Mouse (Mus musculus) embryonic facial prominence, embryonic 15.5 days (tissue): ENCODE results near the gene Mia3. TPM values are rescaled to one million over a fixed set of nuclear protein-coding genes. Genes with fewer than 3 reads are reported as not detected.
"Not testable (repeated sequence)": the region's sequence is repeated elsewhere in the genome, so short reads cannot be mapped to it uniquely, and the experiment has no call there.

Experiments used
- ATAC-seq: fragments of 200-750 bp; cut with Nextera tagmentation; 2 replicates; pipeline ENCODE4 v1.8.0; 2017; ENCODE audit warnings: low read depth, moderate TSS enrichment; ENCODE audit not compliant: insufficient number of reproducible peaks, low FRiP score, low TSS enrichment
- H3K27ac ChIP-seq: fragments of 300-500 bp; sonication (generic); replicated peaks from 2 replicates; pipeline ENCODE4 v1.5.1; 2015; ENCODE audit warnings: mild to moderate bottlenecking, inconsistent platforms
- H3K27me3 ChIP-seq: fragments of 300-500 bp; sonication (generic); 2 replicates; pipeline ENCODE4 v1.6.1; 2015; ENCODE audit warnings: inconsistent platforms
- H3K36me3 ChIP-seq: fragments of 300-500 bp; sonication (generic); 2 replicates; pipeline ENCODE4 v1.6.1; 2015; ENCODE audit warnings: mild to moderate bottlenecking, inconsistent platforms
- H3K4me1 ChIP-seq: fragments of 300-500 bp; sonication (generic); 2 replicates; pipeline ENCODE4 v1.6.1; 2015; ENCODE audit warnings: inconsistent platforms
- H3K4me2 ChIP-seq: fragments of 300-500 bp; sonication (generic); replicated peaks from 2 replicates; pipeline ENCODE4 v1.6.1; 2015; ENCODE audit warnings: mild to moderate bottlenecking, inconsistent platforms
- H3K4me3 ChIP-seq: fragments of 300-500 bp; sonication (generic); replicated peaks from 2 replicates; pipeline ENCODE4 v1.5.1; 2015; ENCODE audit warnings: mild to moderate bottlenecking, inconsistent platforms
- H3K9ac ChIP-seq: fragments of 300-500 bp; sonication (generic); 2 replicates; pipeline ENCODE4 v1.6.1; 2015; ENCODE audit warnings: inconsistent platforms
- H3K9me3 ChIP-seq: fragments of 300-500 bp; sonication (generic); replicated peaks from 2 replicates; pipeline ENCODE4 v1.6.1; 2016; ENCODE audit warnings: inconsistent platforms
- WGBS: fragments of 180-500 bp; shearing (Covaris S2); methylation state at CpG from one replicate; pipeline ENCODE4 v1.1.7; 2015; 5-methylcytosine and 5-hydroxymethylcytosine counted together
- polyA plus RNA-seq: library from polyadenylated mRNA; unstranded; fragments of >200 nt; fragmentation: Nextera tagmentation; extraction: Ambion mirVana; gene quantifications from 2 replicates; pipeline ENCODE4 v1.2.1, GENCODE M21; 2015

The Mia3 gene
- polyA plus RNA-seq, result 118 and 122 TPM in 2 replicates

DNA sequence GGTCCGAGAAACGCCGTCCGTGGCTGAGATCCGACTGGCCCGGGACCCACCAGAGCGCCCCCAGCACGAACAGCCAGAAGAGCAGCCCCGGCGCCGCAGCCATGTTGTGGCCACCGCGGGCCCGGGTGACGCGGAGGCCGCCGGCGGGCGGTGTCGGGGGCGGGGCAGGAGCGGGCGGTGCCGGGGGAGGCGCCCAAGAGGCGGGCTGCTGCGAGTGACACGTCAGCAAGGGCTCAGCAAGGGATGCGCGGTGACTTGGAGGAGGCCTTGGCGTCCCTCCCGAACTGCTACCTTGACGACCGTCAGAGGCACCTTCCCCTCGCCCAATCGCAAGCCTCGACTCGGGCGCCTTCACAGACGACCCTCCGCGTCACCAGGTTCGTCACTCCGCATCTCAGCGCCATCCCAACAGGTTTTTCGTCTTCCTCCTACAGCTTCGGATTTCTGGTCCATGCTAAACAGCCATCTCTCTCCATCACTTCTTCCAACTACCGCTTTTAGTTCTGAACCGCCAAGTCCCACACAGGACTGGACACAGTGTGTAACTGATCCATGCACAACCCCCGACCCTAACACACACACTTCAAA lies at the start of gene Mia3:
Mia3 (minus strand) TSS at position 127 of the 588 bp plus-strand sequence.
- WGBS, result under 1% methylated on average over 47 of the region's 51 CpGs
- H3K9ac ChIP-seq, result peak within 1 kb of the TSS; percentile 49
- peak; percentile 97 for ATAC-seq

DNA sequence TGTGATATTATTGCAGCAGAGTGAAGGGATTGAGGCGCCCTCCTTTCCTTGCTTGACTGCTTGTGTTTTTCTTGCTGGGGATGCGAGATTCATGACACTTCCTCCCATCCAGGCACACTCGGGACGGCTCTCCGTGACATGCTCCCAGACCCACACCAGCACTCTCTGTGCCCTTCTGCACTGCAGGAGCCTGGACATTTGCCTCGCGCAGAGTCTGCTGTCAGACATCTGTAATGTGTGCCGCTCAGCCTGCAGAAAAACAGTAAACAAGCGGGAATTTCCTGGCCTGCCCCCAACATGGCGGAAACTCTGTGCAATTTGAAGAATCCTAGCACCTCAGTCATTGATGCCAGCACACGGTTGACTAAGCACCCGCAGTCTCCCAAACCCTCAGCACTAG lies 48.5 kb upstream of the Mia3 start, which contains the start of gene Hhipl2:
Hhipl2 (plus strand) TSS at position 343 of the 400 bp plus-strand sequence.
- H3K27ac ChIP-seq, result no peak within 1 kb of the TSS
- no peaks in the 10 kb centered on the region for H3K9me3 ChIP-seq
- H3K9ac ChIP-seq, result no peak within 1 kb of the TSS
- H3K36me3 ChIP-seq, result no peaks in the 10 kb centered on the region
- H3K4me2 ChIP-seq, result no peak within 1 kb of the TSS
- ATAC-seq, result no peak
- no peaks in the 10 kb centered on the region for H3K27me3 ChIP-seq
- 71% methylated on average over 12 of the region's 12 CpGs for WGBS
- no peak within 1 kb of the TSS for H3K4me3 ChIP-seq
- no peaks in the 10 kb centered on the region for H3K4me1 ChIP-seq

More for the DNA sequence above, at the start of gene Mia3:
- no peaks in the 10 kb centered on the region for H3K9me3 ChIP-seq
- no peaks in the 10 kb centered on the region for H3K27me3 ChIP-seq
- peak within 1 kb of the TSS; percentile 62 for H3K4me3 ChIP-seq
- peak within 1 kb of the TSS; percentile 77 for H3K27ac ChIP-seq
- peaks cover 9% of the 10 kb centered on the region for H3K36me3 ChIP-seq
- peaks cover 16% of the 10 kb centered on the region for H3K4me1 ChIP-seq
- peak within 1 kb of the TSS; percentile 63 for H3K4me2 ChIP-seq

GRCm38 (mm10) chr1:183414081-183414727 lies 44.9 kb upstream of the Mia3 start:
- no peak overlapping the region for H3K4me3 ChIP-seq
- H3K9me3 ChIP-seq, result no peaks in the 10 kb centered on the region
- H3K27ac ChIP-seq, result no peak overlapping the region
- peaks cover 33% of the 10 kb centered on the region for H3K36me3 ChIP-seq
- 87% methylated on average over 15 of the region's 15 CpGs for WGBS
- H3K27me3 ChIP-seq, result no peaks in the 10 kb centered on the region
- H3K9ac ChIP-seq, result no peak overlapping the region
- peak; percentile 20; the same call in 1 of the 2 replicates for ATAC-seq
- H3K4me1 ChIP-seq, result no peaks in the 10 kb centered on the region
- no peak overlapping the region for H3K4me2 ChIP-seq

DNA sequence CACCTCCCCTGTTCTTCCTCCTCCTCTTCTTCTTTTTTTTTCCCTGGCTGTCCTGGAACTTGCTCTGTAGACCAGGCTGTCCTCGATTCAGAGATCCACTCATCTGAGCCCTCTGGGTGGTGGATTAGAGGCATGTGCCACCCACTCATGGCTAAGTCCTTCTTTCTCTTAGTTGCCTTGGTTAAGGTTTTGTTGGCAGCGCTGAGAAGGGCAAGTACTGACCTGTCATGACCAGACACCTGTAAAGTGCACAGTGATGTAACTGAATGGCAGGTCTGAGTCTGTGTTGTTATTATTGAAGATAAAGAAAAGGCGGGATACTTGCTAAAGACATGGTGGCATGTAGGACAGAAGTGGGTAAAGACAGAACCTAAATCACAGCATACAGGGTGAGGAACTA lies 34.0 kb upstream of the Mia3 start:
- Histone ChIP-seq H3K4me2 (no peak overlapping the region), H3K4me1 (no peaks in the 10 kb centered on the region), H3K27ac (no peak overlapping the region), H3K36me3 (peaks cover 69% of the 10 kb centered on the region), H3K9me3 (no peaks in the 10 kb centered on the region), H3K4me3 (no peak overlapping the region), H3K27me3 (no peaks in the 10 kb centered on the region), H3K9ac (no peak overlapping the region)
- 77% methylated on average over 3 of the region's 3 CpGs for WGBS
- no peak for ATAC-seq

DNA sequence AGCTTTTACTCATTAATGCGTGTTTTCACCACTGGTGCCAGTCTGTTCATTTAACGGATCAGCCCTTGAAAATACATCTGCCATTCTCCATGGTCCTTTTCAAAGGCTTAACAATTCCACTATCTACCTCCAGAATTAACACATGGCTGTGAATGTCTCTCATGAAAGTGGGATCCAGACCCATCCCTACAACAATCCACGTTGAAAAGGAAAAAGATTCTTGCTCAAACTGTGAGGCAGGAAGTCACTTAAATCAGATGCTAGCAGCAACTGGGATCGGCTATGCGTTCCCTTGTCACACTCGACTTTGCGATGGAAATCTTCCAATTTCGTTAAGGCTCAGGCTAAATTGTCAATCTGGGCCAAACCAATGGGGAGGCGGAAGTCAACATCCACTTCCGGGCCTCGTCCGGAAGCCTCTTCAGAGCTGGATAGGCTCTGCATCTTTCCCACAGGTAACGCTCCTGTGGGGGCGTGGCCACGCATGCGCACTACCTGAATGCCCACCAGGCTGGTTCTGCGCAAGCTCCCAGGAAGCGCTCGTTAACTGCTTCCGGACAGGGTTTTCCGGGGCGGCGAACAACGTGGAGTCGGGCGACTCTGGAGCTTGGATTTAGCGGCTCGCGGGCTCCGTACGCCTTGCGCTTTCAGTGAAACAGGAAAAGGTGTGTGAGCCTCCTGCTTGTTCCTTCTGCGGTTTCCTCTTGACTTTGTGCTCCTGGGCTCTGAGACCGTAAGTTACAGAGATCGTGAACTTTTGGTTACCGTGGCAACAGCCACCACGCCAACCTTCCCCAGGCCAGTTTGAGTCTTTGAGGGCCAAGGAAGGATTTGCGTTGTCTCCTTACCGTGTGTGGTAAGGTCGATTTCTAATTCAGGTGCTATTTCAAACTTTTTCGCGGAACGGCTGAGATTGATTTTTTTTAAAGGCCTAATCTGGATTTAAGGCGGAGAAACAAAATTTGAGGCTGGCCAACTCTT lies 19.4 kb upstream of the Mia3 start, which contains the start of gene Taf1a:
Taf1a (plus strand) TSS at position 556 of the 981 bp plus-strand sequence.
- peak; percentile 97 for ATAC-seq
- peaks cover 14% of the 10 kb centered on the region for H3K36me3 ChIP-seq
- H3K4me3 ChIP-seq, result peak within 1 kb of the TSS; percentile 75
- H3K27ac ChIP-seq, result peak within 1 kb of the TSS; percentile 48; the same call in 1 of the 2 replicates
- no peaks in the 10 kb centered on the region for H3K9me3 ChIP-seq
- peak within 1 kb of the TSS; percentile 56 for H3K4me2 ChIP-seq
- peaks cover 17% of the 10 kb centered on the region for H3K27me3 ChIP-seq
- H3K4me1 ChIP-seq, result peaks cover 5% of the 10 kb centered on the region
- 5% methylated on average over 44 of the region's 44 CpGs for WGBS
- H3K9ac ChIP-seq, result peak within 1 kb of the TSS; percentile 23

- H3K4me1 ChIP-seq, H3K9ac ChIP-seq, H3K9me3 ChIP-seq, H3K4me3 ChIP-seq, H3K4me2 ChIP-seq, ATAC-seq, H3K27ac ChIP-seq, H3K36me3 ChIP-seq: not testable (repeated sequence)
- H3K27me3 ChIP-seq, result peaks cover 22% of the 10 kb centered on the region
- WGBS, result 91% methylated on average over 3 of the region's 3 CpGs
Observed at GRCm38 (mm10) chr1:183387421-183387820, 18.1 kb upstream of the Mia3 start.

GRCm38 (mm10) chr1:183382621-183383020 lies 13.3 kb upstream of the Mia3 start:
- WGBS, result 89% methylated on average over 2 of the region's 2 CpGs
- H3K4me2 ChIP-seq, result no peak overlapping the region
- H3K27ac ChIP-seq, result no peak overlapping the region
- ATAC-seq, result no peak
- H3K9ac ChIP-seq, result no peak overlapping the region
- H3K9me3 ChIP-seq, result no peaks in the 10 kb centered on the region
- H3K27me3 ChIP-seq, result peaks cover 28% of the 10 kb centered on the region
- H3K36me3 ChIP-seq, result no peaks in the 10 kb centered on the region
- no peak overlapping the region for H3K4me3 ChIP-seq
- no peaks in the 10 kb centered on the region for H3K4me1 ChIP-seq

DNA sequence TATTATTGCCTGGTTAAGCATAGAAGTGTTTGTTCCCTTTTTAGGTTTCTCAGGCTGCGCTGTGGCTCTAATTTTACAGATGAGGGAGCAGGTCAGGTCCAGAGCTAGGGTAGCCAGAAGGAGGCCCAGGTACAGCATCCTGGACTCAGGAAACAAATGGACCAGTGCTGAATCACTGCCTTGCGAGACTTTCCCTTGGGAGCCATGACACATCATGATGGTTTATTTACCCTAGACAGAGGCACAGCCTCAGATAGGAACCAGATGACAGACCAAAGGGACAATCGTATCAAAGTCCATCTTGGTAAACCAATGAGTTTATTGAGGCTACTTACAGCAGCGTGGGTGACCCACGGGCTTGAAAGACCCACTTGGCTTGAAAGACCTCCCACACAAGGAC lies 12.5 kb upstream of the Mia3 start:
- Histone ChIP-seq H3K27me3 (peaks cover 28% of the 10 kb centered on the region), H3K9ac (no peak overlapping the region), H3K4me3 (no peak overlapping the region), H3K4me1 (no peaks in the 10 kb centered on the region), H3K4me2 (no peak overlapping the region), H3K36me3 (no peaks in the 10 kb centered on the region), H3K9me3 (no peaks in the 10 kb centered on the region), H3K27ac (no peak overlapping the region)
- WGBS, result 77% methylated on average over 5 of the region's 5 CpGs
- no peak for ATAC-seq

DNA sequence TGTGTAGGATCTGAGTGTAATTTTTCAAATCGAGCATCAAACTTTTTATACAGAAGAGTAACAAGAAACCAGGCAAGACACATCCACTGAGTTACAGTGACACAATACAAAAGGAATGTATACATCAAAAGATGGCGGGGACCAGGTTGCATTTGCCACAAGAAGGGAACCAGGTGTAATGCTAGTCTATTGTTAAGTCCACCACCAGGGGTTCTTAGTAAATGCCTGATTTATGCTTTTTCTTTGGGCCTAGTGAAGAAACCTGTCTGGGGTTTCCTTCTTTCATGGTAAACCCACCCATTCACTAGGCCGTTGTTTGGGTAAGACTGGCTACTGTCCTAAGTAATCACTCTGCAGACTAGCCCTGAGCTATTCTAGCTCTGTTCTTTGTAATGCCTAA lies 10.0 kb upstream of the Mia3 start:
- not testable (repeated sequence) for H3K4me3 ChIP-seq, H3K4me2 ChIP-seq, ATAC-seq, H3K4me1 ChIP-seq, H3K9me3 ChIP-seq, H3K27ac ChIP-seq, H3K36me3 ChIP-seq, H3K9ac ChIP-seq
- 80% methylated on average over 3 of the region's 3 CpGs for WGBS
- peaks cover 18% of the 10 kb centered on the region; the same call in 1 of the 2 replicates for H3K27me3 ChIP-seq

DNA sequence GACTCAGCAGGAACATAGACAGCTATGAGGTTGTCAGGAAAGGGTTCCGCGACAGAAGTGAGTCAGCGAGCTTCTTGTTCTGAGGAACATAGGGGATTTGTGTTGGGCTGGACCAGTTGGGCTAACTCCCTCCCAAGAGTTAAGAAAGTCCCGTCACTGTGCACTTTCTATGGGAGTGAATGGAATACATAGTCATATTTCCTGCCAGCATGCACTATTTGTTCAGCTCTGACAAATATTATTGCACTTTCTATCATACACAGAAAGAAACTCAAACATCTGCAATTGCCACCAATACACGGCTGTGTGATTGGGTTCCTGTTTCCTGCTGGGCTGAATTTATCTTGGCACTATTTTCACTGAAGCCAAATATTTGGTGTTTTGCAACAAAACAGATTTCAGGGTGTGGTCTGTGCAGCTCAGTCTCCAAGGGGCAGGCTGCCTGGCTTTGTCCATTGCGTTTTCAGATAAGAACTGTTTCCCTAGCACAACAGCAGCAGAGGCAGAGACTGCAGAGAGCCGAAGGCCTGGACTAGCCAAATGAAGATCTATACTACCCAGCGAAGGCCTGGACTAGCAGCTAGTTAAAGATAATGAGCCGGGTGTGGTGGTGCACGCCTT lies 9.1 kb upstream of the Mia3 start:
- no peak overlapping the region for H3K27ac ChIP-seq
- no peak overlapping the region for H3K4me3 ChIP-seq
- H3K4me2 ChIP-seq, result no peak overlapping the region
- no peaks in the 10 kb centered on the region for H3K9me3 ChIP-seq
- no peaks in the 10 kb centered on the region for H3K36me3 ChIP-seq
- no peaks in the 10 kb centered on the region for H3K4me1 ChIP-seq
- no peak for ATAC-seq
- H3K27me3 ChIP-seq, result peaks cover 15% of the 10 kb centered on the region; the same call in 1 of the 2 replicates
- no peak overlapping the region for H3K9ac ChIP-seq
- 85% methylated on average over 10 of the region's 10 CpGs for WGBS
